Mouse (Mus musculus) neural tube, embryonic 12.5 days (tissue): ENCODE results near the gene Kmt2e. TPM values are rescaled to one million over a fixed set of nuclear protein-coding genes. Genes with fewer than 3 reads are reported as not detected.

Experiments used
- ATAC-seq: fragments of 200-750 bp; cut with Nextera tagmentation; 2 replicates; pipeline ENCODE4 v1.8.0; 2017; ENCODE audit warnings: low read depth, mild to moderate bottlenecking, moderate TSS enrichment, moderate library complexity; ENCODE audit not compliant: low FRiP score
- H3K27ac ChIP-seq: fragments of 300-500 bp; sonication (generic); 2 replicates; pipeline ENCODE4 v1.5.1; 2016
- H3K27me3 ChIP-seq: fragments of 300-500 bp; sonication (generic); replicated peaks from 2 replicates; pipeline ENCODE4 v1.6.1; 2016; ENCODE audit warnings: mild to moderate bottlenecking
- H3K36me3 ChIP-seq: fragments of 300-500 bp; sonication (generic); 2 replicates; pipeline ENCODE4 v1.6.1; 2016; ENCODE audit warnings: mild to moderate bottlenecking
- H3K4me1 ChIP-seq: fragments of 300-500 bp; sonication (generic); 2 replicates; pipeline ENCODE4 v1.6.1; 2016
- H3K4me2 ChIP-seq: fragments of 300-500 bp; sonication (generic); replicated peaks from 2 replicates; pipeline ENCODE4 v1.6.1; 2016; ENCODE audit warnings: mild to moderate bottlenecking
- H3K4me3 ChIP-seq: fragments of 300-500 bp; sonication (generic); 2 replicates; pipeline ENCODE4 v1.5.1; 2016
- H3K9ac ChIP-seq: fragments of 300-500 bp; sonication (generic); 2 replicates; pipeline ENCODE4 v1.6.1; 2016; ENCODE audit warnings: mild to moderate bottlenecking
- H3K9me3 ChIP-seq: fragments of 300-500 bp; sonication (generic); 2 replicates; pipeline ENCODE4 v1.6.1; 2016; ENCODE audit warnings: mild to moderate bottlenecking
- WGBS: fragments of 180-500 bp; shearing (Covaris S2); methylation state at CpG from one replicate; pipeline ENCODE4 v1.1.7; 2016; 5-methylcytosine and 5-hydroxymethylcytosine counted together
- polyA plus RNA-seq: library from polyadenylated mRNA; unstranded; fragments of >200 nt; fragmentation: Nextera tagmentation; extraction: Ambion mirVana; gene quantifications from 2 replicates; pipeline ENCODE4 v1.2.1, GENCODE M21; 2016

The Kmt2e gene
- polyA plus RNA-seq, 1 experiment from 2014 or later, result 142 TPM

- Histone ChIP-seq H3K4me2 (no peak overlapping the region), H3K4me3 (no peak overlapping the region), H3K9me3 (no peaks in the 10 kb centered on the region), H3K27ac (no peak overlapping the region), H3K9ac (no peak overlapping the region), H3K36me3 (peaks cover 18% of the 10 kb centered on the region), H3K27me3 (no peaks in the 10 kb centered on the region), H3K4me1 (no peaks in the 10 kb centered on the region)
- no peak for ATAC-seq
- 94% methylated on average over 3 of the region's 3 CpGs for WGBS
Observed at GRCm38 (mm10) chr5:23396756-23397155, 37.5 kb upstream of the Kmt2e start.

DNA sequence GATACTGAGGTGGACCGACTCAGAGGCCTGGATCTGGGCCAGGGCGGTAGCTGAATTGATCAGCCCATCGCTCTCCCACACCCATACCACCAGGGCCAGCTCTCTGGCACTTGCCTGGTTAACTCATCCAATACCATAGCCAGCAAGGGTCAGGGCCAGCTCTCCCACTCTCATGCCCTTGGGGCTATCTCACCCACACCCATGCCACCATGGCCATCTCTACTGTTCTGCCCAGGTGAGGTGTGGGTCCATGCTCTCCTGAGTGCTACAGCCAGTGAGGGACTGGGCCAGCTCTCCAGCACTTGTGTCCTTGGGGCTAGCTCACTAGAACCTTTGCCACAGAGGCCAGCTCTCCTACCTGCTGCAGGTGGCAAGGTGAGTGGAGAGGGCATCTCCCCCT, 34.1 kb upstream of the Kmt2e start:
- H3K9me3 ChIP-seq, result no peaks in the 10 kb centered on the region
- WGBS, result 96% methylated on average over 3 of the region's 3 CpGs
- ATAC-seq, result 0 out of 2 replicates have a peak, but pooled peaks have one; percentile 11

GRCm38 (mm10) chr5:23400868-23401267, 33.4 kb upstream of the Kmt2e start:
- ATAC-seq, result no peak
- Histone ChIP-seq H3K4me2 (no peak overlapping the region), H3K4me1 (no peaks in the 10 kb centered on the region), H3K9ac (no peak overlapping the region), H3K9me3 (no peaks in the 10 kb centered on the region), H3K27ac (no peak overlapping the region), H3K4me3 (no peak overlapping the region), H3K27me3 (no peaks in the 10 kb centered on the region), H3K36me3 (peaks cover 29% of the 10 kb centered on the region)
- WGBS, result 88% methylated on average over 3 of the region's 3 CpGs

More for the DNA sequence above, 34.1 kb upstream of the Kmt2e start:
- H3K4me2 ChIP-seq, result no peak overlapping the region
- no peak overlapping the region for H3K9ac ChIP-seq
- H3K4me1 ChIP-seq, result no peaks in the 10 kb centered on the region
- no peak overlapping the region for H3K4me3 ChIP-seq
- H3K27ac ChIP-seq, result no peak overlapping the region
- no peaks in the 10 kb centered on the region for H3K27me3 ChIP-seq
- peaks cover 25% of the 10 kb centered on the region for H3K36me3 ChIP-seq

- WGBS, result 67% methylated on average over 9 of the region's 9 CpGs
- ATAC-seq, result no peak
Observed at GRCm38 (mm10) chr5:23401368-23401767, 32.9 kb upstream of the Kmt2e start.

GRCm38 (mm10) chr5:23401999-23402398, 32.2 kb upstream of the Kmt2e start:
- Histone ChIP-seq H3K9me3 (no peaks in the 10 kb centered on the region), H3K27ac (no peak overlapping the region), H3K4me2 (no peak overlapping the region), H3K36me3 (peaks cover 35% of the 10 kb centered on the region), H3K9ac (no peak overlapping the region), H3K27me3 (no peaks in the 10 kb centered on the region), H3K4me3 (no peak overlapping the region), H3K4me1 (no peaks in the 10 kb centered on the region)
- ATAC-seq, result no peak
- 24% methylated on average over 2 of the region's 2 CpGs for WGBS

More at GRCm38 (mm10) chr5:23401368-23401767, 32.9 kb upstream of the Kmt2e start:
- Histone ChIP-seq H3K27me3 (no peaks in the 10 kb centered on the region), H3K4me3 (no peak overlapping the region), H3K4me2 (no peak overlapping the region), H3K4me1 (no peaks in the 10 kb centered on the region), H3K36me3 (peaks cover 34% of the 10 kb centered on the region), H3K27ac (no peak overlapping the region), H3K9me3 (no peaks in the 10 kb centered on the region), H3K9ac (no peak overlapping the region)

GRCm38 (mm10) chr5:23403161-23403560, 31.1 kb upstream of the Kmt2e start:
- Histone ChIP-seq H3K27ac (no peak overlapping the region), H3K9ac (no peak overlapping the region)
- WGBS, result 64% methylated on average over 11 of the region's 11 CpGs

DNA sequence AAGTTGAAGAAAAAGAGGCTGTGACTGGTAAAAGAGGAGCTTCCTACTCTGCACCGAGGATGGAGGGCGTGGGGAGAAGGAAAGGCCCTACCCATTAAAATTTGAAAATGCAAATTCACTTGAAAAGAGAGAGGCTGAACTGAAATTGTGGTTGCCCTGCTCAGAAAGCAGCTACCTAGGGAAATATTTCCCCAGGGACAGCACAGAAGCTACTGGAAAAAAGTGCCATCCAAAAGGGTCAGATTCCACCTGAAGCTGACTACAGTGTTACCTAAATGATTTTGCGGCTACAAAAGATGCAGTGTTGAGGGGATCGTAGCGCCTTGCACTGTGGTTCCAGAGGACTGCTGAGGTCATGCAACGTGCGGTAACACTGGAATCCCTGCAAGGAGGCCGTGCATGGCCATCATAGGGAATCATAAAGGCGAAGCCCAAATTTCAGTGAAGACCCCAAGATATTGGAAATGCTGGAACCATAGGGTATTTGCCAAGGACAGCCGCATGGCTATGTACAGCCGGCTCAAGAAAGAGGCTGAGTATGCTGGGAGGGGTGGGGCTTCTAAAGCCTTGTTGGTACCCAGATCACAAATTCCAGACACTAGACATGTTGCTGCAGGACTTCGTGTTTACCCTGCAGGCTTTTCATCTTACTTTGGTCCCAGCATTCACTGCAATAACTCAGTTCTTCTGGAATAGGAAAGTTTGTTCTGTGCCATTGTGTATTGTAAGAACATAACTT, 28.4 kb upstream of the Kmt2e start:
- Histone ChIP-seq H3K4me3 (no peak overlapping the region), H3K27ac (no peak overlapping the region), H3K36me3 (peaks cover 44% of the 10 kb centered on the region), H3K4me2 (no peak overlapping the region), H3K9ac (no peak overlapping the region), H3K9me3 (no peaks in the 10 kb centered on the region), H3K27me3 (no peaks in the 10 kb centered on the region), H3K4me1 (no peaks in the 10 kb centered on the region; the same call in 1 of the 2 replicates)
- 94% methylated on average over 12 of the region's 12 CpGs for WGBS
- ATAC-seq, result no peak

More at GRCm38 (mm10) chr5:23403161-23403560, 31.1 kb upstream of the Kmt2e start:
- no peaks in the 10 kb centered on the region for H3K4me1 ChIP-seq
- ATAC-seq, result no peak
- no peaks in the 10 kb centered on the region for H3K27me3 ChIP-seq
- H3K9me3 ChIP-seq, result no peaks in the 10 kb centered on the region
- H3K4me3 ChIP-seq, result no peak overlapping the region
- peaks cover 35% of the 10 kb centered on the region for H3K36me3 ChIP-seq
- H3K4me2 ChIP-seq, result no peak overlapping the region

DNA sequence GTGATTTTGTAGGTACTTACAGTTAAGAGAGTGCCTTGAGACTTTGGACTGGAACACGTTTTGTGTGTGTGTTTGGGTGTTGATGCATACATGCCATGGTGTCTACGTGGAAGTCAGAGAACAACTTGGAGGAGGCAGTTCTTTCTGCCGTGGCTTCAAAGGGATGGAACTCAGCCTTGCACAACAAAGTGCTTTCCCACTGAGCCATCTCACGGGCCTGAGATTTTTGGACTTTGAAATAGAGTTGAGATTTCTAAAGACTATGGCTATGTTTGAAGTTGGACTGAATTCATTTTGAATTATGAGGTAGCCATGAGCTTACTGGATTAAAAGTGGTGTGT, 27.9 kb upstream of the Kmt2e start:
- Histone ChIP-seq H3K27ac (no peak overlapping the region), H3K9ac (no peak overlapping the region), H3K4me1 (no peaks in the 10 kb centered on the region; the same call in 1 of the 2 replicates), H3K4me2 (no peak overlapping the region), H3K4me3 (no peak overlapping the region), H3K36me3 (peaks cover 39% of the 10 kb centered on the region), H3K9me3 (no peaks in the 10 kb centered on the region), H3K27me3 (no peaks in the 10 kb centered on the region)
- 86% methylated on average over 4 of the region's 4 CpGs for WGBS
- ATAC-seq, result no peak

GRCm38 (mm10) chr5:23408106-23408505, 26.1 kb upstream of the Kmt2e start:
- Histone ChIP-seq H3K36me3 (peaks cover 40% of the 10 kb centered on the region), H3K9ac (no peak overlapping the region), H3K4me1 (peaks cover 17% of the 10 kb centered on the region), H3K9me3 (no peaks in the 10 kb centered on the region), H3K4me2 (no peak overlapping the region), H3K27me3 (no peaks in the 10 kb centered on the region), H3K27ac (no peak overlapping the region), H3K4me3 (no peak overlapping the region)
- 57% methylated on average over 5 of the region's 5 CpGs for WGBS
- ATAC-seq, result no peak

- Histone ChIP-seq H3K4me3 (no peak overlapping the region), H3K9ac (no peak overlapping the region), H3K4me1 (peaks cover 38% of the 10 kb centered on the region), H3K9me3 (no peaks in the 10 kb centered on the region), H3K4me2 (no peak overlapping the region), H3K27ac (no peak overlapping the region), H3K27me3 (no peaks in the 10 kb centered on the region), H3K36me3 (peaks cover 35% of the 10 kb centered on the region)
- WGBS, result 73% methylated on average over 9 of the region's 9 CpGs
- ATAC-seq, result no peak
Observed at GRCm38 (mm10) chr5:23410040-23410717, 24.1 kb upstream of the Kmt2e start.

DNA sequence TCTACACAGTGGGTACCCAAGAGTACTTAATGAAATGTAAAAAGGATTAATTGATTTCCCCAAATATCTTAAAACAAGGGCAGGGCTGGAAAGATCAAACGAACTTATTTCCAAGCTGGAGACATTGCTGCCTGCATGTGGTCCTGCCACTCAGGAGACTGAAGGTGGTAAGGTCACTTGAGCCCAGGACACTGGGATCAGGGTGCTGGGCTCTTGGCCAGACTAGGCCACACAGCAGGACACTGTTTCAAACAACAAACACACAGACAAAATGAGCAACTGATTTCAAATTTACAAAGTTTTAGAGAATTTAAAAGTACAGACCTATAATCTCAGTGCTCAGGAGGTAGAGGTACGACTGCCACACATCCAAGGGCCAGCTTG, 23.5 kb upstream of the Kmt2e start:
- H3K9me3 ChIP-seq, result no peaks in the 10 kb centered on the region
- ATAC-seq, result no peak
- no peak overlapping the region for H3K9ac ChIP-seq
- 78% methylated on average over 2 of the region's 2 CpGs for WGBS
- H3K4me1 ChIP-seq, result peaks cover 43% of the 10 kb centered on the region
- no peaks in the 10 kb centered on the region for H3K27me3 ChIP-seq
- no peak overlapping the region for H3K27ac ChIP-seq
- no peak overlapping the region for H3K4me3 ChIP-seq
- H3K36me3 ChIP-seq, result peaks cover 32% of the 10 kb centered on the region
- H3K4me2 ChIP-seq, result no peak overlapping the region

DNA sequence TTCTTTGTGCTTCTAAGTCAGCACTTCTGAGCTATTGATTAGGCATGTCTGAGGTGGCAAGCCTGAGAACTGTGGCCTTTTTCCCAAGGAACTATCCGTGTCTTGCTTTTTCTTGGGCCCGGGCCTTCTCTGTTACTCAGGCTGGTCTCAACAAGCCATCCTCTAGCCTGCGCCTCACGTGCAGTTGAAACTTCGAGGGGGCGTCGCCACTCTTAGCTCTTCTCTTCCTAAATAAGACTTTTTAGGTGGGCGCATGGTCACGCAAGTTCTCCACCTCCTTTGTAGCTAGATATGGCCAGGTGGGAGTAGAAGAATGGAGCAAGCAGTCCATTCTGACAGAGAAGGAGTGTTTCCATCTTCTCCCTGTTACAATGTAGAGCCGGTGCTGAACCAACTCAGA, 22.6 kb upstream of the Kmt2e start:
- H3K4me2 ChIP-seq, result no peak overlapping the region
- no peak overlapping the region for H3K4me3 ChIP-seq
- H3K9ac ChIP-seq, result no peak overlapping the region
- peaks cover 25% of the 10 kb centered on the region for H3K36me3 ChIP-seq
- H3K9me3 ChIP-seq, result no peaks in the 10 kb centered on the region
- H3K27ac ChIP-seq, result no peak overlapping the region
- H3K4me1 ChIP-seq, result peaks cover 47% of the 10 kb centered on the region
- WGBS, result 93% methylated on average over 10 of the region's 10 CpGs
- no peak for ATAC-seq
- no peaks in the 10 kb centered on the region for H3K27me3 ChIP-seq
